Mouse (Mus musculus): ENCODE results near the gene Fmnl1.

The Fmnl1 gene

DNA sequence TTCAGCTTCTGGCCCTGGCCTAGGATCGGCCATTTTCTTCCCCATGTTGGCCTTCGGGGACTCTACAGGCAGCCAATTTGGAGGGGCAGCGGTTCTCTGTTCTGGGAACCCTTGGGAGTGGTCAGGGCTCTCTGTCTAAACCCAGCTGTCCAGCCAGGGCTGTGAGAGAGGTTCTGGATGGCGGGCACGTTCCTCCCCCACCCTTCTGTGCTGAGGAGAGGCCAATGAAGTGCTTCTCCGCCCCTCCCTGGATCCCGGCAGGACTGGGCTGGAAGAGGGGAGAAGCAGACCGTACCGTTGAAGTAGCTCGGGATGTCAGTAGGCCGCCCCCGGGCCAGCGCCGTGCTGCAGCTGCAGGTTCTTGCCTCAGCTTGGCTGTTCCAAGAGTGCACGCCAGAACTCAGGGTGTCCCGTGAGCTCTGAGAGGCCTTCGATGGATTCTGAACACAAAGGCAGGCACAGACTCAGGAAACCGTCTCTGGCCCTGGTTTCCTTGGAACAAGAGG lies 53.1 kb downstream of the Fmnl1 start:
- peak; percentile 42 for DNase-seq

DNA sequence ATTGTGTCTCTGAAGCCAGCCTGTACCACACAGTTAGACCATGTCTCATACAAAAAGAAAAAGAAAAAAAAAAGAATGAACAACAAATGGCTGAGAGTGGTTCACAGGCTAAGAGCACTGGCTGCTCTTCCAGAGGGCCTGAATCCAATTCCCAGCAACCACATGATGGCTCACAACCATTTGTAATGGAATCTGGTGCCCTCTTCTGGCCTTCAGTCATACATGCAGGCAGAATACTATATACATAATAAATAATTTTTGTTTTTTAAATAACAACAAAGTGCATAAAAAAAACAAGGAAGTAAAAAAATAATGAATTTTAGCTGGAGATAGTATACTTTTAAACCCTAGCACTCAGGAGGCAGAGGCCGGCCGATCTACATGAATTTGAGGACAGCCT lies 58.7 kb downstream of the Fmnl1 start:
- DNase-seq = no peak

DNA sequence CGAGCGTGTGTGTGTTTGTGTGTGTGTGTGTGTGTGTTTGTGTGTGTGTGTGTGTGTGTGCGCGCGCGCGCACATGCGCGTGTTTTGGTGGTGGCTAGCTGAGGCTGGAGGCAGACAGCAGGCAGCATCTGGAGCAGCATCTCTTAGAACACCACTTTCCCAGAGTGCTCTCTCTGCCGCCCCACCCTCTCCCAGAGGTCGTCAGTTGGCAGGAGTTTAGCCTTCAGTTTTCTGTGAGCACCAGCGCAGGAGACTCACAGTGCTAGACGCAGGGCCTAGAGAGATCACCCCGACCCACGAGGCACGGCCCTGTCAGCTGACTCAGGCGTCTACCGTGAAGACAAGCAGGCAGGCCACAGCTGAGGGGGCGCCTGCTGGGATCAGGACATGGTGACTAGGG lies 59.7 kb downstream of the Fmnl1 start:
- no peak for DNase-seq

DNA sequence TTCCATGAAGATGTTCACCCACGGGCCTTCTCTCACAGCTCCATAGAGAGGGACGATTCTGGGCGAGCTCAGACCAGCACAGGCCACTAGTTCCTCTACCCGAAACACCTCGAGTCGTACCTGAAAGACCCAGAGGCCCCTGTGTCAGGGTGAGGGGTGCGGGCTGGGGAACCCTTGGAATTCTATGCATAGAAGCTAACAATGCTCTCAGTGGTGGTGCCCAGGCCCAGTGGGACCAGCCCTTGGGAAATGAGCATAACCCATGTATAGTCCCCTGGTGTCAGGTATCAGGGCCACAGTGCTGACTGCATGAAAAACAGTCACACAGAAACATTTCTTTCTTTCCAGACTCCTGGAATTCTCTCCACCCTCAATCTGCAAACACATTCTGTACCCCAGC lies 60.5 kb downstream of the Fmnl1 start:
- DNase-seq = no peak

DNA sequence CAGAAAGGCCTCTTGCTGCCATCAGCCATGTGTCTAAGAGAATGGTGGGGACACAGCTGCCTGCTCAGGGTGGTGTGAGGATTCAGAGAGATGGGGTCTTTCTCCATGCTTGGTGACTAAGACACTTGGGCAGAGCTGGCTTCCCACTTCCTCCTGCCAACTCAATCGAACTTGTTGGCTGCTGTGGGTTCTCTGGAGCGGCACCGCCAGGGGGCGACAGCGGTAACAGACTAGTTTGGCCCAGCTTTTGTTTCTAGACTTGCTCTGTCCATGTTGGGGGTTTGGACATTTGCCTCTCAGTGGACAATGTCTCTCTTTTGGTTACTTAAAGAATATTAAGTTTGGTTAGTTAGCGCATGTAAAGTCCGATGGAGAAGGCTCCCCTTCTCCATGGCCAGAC lies 62.1 kb downstream of the Fmnl1 start:
- peak; percentile 90 for DNase-seq

DNA sequence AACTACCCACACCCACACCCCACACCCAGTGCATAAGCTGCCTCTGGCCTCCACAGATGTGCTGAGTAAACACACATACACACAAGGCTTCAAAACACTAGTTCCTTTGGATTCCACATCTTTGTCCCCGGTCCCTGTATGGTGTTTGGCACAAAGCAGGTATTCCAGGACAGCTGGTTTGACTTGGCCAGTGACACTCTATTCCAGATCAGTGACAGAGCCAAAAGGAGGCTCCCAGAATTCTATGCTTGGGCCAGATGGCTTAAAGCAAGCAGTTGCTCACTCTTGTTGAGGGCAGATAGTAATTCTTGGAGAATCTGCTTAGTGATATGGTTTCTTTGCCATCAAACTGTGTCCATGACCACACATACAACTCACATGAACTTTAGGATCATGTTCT lies 63.5 kb downstream of the Fmnl1 start:
- DNase-seq = no peak

DNA sequence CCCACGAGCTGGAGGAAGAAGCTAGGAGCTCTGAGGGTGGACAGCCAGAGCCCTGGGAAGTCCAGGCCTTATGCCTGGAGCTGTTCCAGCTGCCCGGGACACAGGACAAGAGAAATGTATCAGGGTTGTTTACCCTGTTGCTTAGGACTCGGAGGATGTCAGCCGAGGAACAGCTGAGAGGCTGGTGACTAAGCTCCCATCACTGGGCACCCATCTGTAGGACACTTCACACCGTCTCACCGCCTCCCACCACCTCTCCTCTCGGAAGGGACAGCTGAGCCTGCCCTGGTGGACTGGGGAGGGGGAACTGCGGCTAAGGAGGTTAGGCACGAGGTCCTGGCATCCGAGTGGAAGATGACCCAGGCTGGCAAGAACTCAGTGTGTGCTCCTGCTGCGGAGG lies 64.8 kb downstream of the Fmnl1 start:
- no peak for DNase-seq

DNA sequence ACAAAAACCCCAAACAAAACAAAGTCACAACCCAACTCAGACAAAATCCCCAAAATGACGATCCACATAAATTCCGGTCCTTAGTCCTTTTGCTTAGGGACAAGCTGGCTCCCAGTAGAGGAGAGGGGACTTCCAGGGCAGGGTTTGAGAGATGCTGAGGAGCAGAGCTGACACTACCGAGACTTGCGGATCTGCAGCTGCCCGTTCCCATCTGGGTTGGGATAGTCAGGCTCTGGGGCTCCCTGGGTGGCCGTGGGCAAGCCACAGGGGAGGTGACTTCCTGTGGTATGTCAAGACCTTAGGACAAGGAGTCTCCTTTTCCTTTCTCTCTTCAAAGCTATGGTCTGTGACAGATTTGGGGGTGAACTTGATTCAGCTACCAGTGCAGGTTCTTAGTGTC lies 65.5 kb downstream of the Fmnl1 start:
- DNase-seq = no peak

DNA sequence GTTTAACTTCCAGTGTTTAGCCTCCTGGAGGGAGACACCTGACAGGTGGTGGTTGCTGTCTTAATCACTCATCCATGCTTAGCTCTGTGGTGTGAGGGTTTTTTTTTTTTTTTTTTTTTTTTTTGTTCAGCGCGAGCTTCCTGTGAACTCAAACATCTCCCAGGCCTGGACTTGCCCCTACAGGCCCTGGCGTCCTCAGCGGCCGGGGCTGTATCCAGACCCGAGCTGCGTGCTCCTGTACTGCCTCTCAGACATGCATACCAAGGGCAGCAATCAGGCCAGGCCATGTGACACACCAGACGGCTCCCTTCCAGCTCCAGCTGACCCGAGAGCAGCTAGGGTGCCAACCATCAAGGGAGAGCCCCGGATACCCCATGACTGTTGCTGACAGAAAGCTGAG lies 66.0 kb downstream of the Fmnl1 start:
- DNase-seq = no peak

DNA sequence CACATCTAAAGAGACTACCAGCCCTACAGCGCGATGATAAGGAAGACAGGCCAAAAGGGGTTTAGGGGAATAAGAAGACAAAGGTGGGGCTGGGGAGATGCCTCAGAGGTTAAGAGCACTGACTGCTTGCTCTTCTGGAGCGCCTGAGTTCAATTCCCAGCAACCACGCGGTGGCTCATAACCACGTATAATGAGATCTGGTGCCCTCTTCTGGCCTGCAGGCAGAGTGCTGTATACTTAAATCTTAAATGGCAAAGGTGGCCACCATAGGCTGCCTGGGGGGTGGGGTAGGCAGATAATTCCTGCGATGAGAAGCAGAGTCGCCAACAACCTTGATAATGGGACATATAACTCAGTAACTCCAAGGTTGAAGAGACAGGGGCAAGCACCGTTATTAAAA lies 66.8 kb downstream of the Fmnl1 start:
- no peak for DNase-seq

DNA sequence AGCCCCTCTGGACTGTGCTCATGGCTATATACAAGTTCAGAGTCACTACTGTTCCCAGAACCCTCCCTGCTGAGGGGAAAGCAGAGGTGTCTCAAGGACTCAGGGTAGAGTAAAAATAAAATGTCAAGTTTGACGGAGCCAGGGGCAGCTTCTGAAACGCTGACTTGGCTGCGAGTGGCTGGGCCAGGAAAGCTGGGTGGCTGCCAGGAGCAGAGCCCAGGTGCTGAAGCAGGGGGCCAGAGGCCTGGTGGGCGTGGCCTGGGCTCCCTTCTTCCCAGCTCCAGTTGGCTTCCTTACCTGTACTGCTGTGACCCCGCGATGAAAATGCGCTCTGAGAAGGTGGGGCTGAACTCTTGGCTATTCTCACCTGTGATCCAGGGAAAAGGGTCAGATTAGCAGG lies 69.8 kb downstream of the Fmnl1 start:
- peak; percentile 63 for DNase-seq

DNA sequence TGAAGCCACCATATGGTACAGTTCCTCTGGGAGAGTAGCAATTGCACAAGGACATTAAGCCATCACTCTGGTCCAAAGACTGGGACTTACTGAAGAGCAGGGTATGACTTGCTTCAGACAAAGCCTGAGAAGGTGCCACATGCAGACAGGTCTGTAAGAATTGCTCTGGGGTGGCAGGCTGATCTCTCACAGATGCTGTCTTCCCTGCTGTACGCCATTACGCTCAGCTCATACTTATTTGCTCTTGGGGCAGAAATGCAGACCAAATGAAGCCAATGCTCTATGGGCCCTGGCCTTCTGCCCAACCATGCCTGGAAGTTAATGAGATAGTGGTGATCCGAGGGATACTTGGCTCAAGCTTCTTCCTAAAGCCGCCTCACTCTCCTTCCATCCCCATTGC lies 73.9 kb downstream of the Fmnl1 start:
- no peak for DNase-seq

DNA sequence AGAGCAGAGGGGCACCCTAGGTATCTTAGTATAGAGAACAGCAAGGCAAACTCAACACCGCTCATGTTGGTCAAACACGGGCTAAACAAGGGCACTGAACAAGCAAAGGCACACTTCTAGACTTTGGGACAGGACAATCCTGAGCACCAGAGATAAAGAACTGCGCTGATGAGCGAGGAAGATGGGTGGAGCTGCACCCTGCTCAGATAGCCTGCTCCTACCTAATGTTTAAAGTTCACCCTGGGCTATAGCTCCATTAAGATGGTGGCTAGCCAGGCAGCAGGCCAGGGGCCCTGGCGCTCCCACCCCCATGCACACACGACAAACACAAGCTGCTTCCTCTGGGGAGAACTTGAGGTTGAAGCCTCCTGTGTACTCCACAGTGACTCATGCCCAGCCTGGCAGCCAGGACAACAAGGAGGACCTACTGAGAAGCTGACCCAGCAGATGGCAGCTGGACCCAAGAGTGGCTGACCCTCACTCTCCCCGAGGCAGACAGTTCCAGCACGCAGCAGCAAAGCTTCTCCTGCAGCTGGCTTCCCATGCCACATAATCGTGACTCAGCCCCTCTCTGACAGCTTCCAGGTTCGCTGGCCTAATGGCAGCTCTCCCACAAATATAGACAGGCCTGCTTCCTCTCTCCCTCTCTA lies 75.3 kb downstream of the Fmnl1 start:
- no peak for DNase-seq

DNA sequence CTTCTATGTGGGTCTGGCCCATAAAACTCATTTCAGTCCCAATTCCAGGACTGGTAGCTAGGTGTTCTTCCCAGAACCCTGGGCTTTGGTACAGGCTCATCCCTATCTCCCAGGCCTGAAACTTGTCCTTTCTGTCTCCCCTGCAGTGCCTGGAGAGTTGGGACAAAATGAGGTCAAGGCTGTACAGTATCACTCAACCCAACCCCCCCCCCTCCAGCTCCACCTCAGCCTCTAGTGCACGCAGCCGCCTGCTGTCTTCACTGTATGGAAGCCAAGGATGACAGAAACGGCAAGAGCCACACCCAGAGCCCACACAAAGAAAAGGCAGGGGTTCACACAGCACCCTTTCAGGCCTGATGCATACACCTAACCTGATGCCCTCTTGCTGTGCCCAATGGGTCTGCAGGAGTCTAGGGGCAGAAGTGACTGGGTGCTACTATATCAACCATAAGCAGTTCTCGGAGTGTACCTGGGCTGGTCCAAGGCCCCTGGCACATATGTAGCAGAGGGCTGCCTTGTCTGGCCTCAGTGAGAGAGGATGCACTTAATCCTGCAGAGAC lies 75.9 kb downstream of the Fmnl1 start:
- no peak for DNase-seq

DNA sequence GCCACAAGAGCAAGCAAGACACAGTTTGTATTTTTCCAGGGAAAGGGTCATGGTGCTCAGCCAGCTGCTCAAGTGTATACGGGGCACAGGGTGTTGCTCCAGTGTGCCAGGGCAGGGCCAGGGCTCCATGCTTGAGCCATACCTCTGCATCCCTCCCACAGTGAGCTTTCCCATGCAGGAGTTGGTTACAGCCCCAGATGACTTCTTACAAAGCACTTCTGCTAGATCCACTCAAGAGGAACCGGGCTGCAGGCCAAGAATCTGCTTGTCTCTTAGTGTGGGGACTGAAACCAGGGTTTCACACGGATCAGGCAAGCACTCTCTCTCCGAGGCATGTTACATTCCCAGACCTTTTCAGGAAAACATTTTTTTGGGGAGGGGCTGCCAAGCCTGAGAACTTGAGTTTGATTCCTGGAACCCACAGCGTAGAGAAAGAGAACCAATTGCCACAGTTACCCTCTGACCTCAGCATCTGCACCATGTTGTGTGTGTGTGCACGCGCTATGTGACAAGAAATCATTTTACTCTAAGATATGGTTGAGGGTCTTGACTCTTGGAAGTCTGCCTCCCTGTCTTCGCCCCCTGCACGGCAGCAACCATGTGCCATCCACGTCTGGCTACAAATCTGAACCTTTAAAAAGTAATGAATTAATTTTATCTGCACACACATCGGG lies 76.7 kb downstream of the Fmnl1 start:
- DNase-seq = peak; percentile 81
